Mouse (Mus musculus): ENCODE measurements at regions not wholly inside any gene's neighbourhood (a gene's known extent, or its start where the extent isn't known, plus 50 kb on each side); places are given as distances from the start of the nearest gene placed in this dataset.

GRCm38 (mm10) chr1:35927049-35927415 is 141.2 kb upstream of the Hs6st1 start:
- Histone ChIP-seq H3K9me3 (ENCODE audit: control insufficient read depth, insufficient read depth, low read depth, low read length) (no peaks in the 10 kb centered on the region), H3K9ac (ENCODE audit: insufficient read depth, low read depth, low read length, poor library complexity, severe bottlenecking) (no peak overlapping the region), H3K4me3 (ENCODE audit: insufficient read depth in 1 of 2, low read depth in 1 of 2, low read length in 2 of 2, poor library complexity in 1 of 2, severe bottlenecking in 1 of 2) (no peak overlapping the region), H3K27ac (ENCODE audit: insufficient read depth, low read depth, low read length, poor library complexity, severe bottlenecking) (no peak overlapping the region), H3K36me3 (ENCODE audit: control insufficient read depth, insufficient read depth, low read length, poor library complexity, severe bottlenecking) (no peaks in the 10 kb centered on the region), H3K4me1 (ENCODE audit: control insufficient read depth in 2 of 2, insufficient read depth in 2 of 2, low read length in 2 of 2, poor library complexity in 1 of 2) (peaks cover 0 to 3% of the 10 kb centered on the region in 2 experiments; a peak in 2 of 4 replicates)
- DNase-seq (ENCODE audit: low read depth, low spot score) = no peak
- in situ Hi-C loops (cut with MboI; ENCODE audit: low sequenced_read_pairs in 2 of 2, unreplicated experiment in 2 of 2) = no loop called here
- TF ChIP-seq MAFK (IDR thresholded peaks at IDR 0.05; ENCODE audit: insufficient read depth, low read depth, low read length) (no peak), HCFC1 (IDR thresholded peaks at IDR 0.05; ENCODE audit: borderline replicate concordance, insufficient read depth, low read length) (no peak), CHD2 (IDR thresholded peaks at IDR 0.05; ENCODE audit: low read depth, low read length) (no peak), ZC3H11A (IDR thresholded peaks at IDR 0.05; ENCODE audit: borderline replicate concordance, low read depth, low read length) (no peak), ZNF384 (IDR thresholded peaks at IDR 0.05; ENCODE audit: low read depth, low read length) (no peak)

DNA sequence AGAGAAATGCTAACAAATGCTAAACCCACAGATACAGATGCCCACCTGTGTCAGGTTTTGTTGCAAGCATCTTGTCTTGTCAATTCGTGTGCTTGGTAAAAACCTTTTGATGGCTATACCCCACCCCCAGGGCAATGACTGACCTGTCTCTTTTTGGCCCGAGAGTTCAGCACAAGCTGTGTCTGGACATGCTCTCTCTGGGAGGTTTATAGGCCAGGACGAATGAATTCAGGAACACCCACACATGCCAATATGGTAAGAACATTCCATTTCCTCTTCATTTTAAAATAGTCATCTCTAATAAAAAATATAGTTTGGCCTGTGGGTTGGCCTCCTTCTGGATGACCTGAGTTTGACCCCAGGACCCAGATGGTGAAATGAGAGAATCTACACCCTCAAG is 137.8 kb upstream of the Hs6st1 start:
- no peak for DNase-seq (ENCODE audit: low read depth, low spot score)
- H3K4me1 ChIP-seq (ENCODE audit: control insufficient read depth in 2 of 2, insufficient read depth in 2 of 2, low read length in 2 of 2, poor library complexity in 1 of 2) = peaks cover 0 to 3% of the 10 kb centered on the region in 2 experiments; a peak in 2 of 4 replicates
- TF ChIP-seq HCFC1 (IDR thresholded peaks at IDR 0.05; ENCODE audit: borderline replicate concordance, insufficient read depth, low read length) (no peak), ZNF384 (IDR thresholded peaks at IDR 0.05; ENCODE audit: low read depth, low read length) (no peak), CHD2 (IDR thresholded peaks at IDR 0.05; ENCODE audit: low read depth, low read length) (no peak), ZC3H11A (IDR thresholded peaks at IDR 0.05; ENCODE audit: borderline replicate concordance, low read depth, low read length) (no peak), MAFK (IDR thresholded peaks at IDR 0.05; ENCODE audit: insufficient read depth, low read depth, low read length) (no peak)

DNA sequence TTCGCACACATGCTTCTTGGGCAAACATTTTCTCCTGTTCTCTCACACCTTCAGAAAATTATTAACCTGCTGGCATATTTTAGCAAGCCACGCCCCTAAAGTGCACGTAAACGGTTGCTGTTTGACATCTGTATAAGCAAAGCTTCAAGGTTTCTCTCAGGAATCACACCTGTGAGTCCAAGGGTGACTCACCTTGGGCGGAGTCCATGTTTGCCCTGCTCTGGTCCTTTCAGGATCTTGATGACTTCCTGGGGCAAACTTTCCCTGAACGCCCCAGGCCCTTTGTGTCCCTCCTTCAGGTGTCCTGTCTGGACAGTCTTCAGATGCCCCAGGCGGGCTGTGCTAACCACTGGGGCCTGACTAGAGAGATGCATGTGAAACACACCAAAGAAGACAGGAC is 137.1 kb upstream of the Hs6st1 start:
- TF ChIP-seq MAFK (IDR thresholded peaks at IDR 0.05; ENCODE audit: insufficient read depth, low read depth, low read length) (no peak), ZNF384 (IDR thresholded peaks at IDR 0.05; ENCODE audit: low read depth, low read length) (no peak), ZC3H11A (IDR thresholded peaks at IDR 0.05; ENCODE audit: borderline replicate concordance, low read depth, low read length) (no peak), CHD2 (IDR thresholded peaks at IDR 0.05; ENCODE audit: low read depth, low read length) (no peak), HCFC1 (IDR thresholded peaks at IDR 0.05; ENCODE audit: borderline replicate concordance, insufficient read depth, low read length) (no peak)
- H3K4me1 ChIP-seq (ENCODE audit: control insufficient read depth in 2 of 2, insufficient read depth in 2 of 2, low read length in 2 of 2, poor library complexity in 1 of 2) = peaks cover 0 to 3% of the 10 kb centered on the region in 2 experiments; a peak in 2 of 4 replicates
- H3K27ac ChIP-seq (ENCODE audit: insufficient read depth, low read depth, low read length, poor library complexity, severe bottlenecking) = no peak overlapping the region
- no peaks in the 10 kb centered on the region for H3K36me3 ChIP-seq (ENCODE audit: control insufficient read depth, insufficient read depth, low read length, poor library complexity, severe bottlenecking)
- H3K9me3 ChIP-seq (ENCODE audit: control insufficient read depth, insufficient read depth, low read depth, low read length) = no peaks in the 10 kb centered on the region
- no peak overlapping the region for H3K4me3 ChIP-seq (ENCODE audit: insufficient read depth in 1 of 2, low read depth in 1 of 2, low read length in 2 of 2, poor library complexity in 1 of 2, severe bottlenecking in 1 of 2)
- in situ Hi-C loops (cut with MboI; ENCODE audit: low sequenced_read_pairs in 2 of 2, unreplicated experiment in 2 of 2) = no loop called here
- DNase-seq (ENCODE audit: low read depth, low spot score) = no peak
- no peak overlapping the region for H3K9ac ChIP-seq (ENCODE audit: insufficient read depth, low read depth, low read length, poor library complexity, severe bottlenecking)

More for the DNA sequence above, 137.8 kb upstream of the Hs6st1 start:
- Histone ChIP-seq H3K36me3 (ENCODE audit: control insufficient read depth, insufficient read depth, low read length, poor library complexity, severe bottlenecking) (no peaks in the 10 kb centered on the region), H3K27ac (ENCODE audit: insufficient read depth, low read depth, low read length, poor library complexity, severe bottlenecking) (no peak overlapping the region), H3K9ac (ENCODE audit: insufficient read depth, low read depth, low read length, poor library complexity, severe bottlenecking) (no peak overlapping the region), H3K4me3 (ENCODE audit: insufficient read depth in 1 of 2, low read depth in 1 of 2, low read length in 2 of 2, poor library complexity in 1 of 2, severe bottlenecking in 1 of 2) (no peak overlapping the region), H3K9me3 (ENCODE audit: control insufficient read depth, insufficient read depth, low read depth, low read length) (no peaks in the 10 kb centered on the region)
- in situ Hi-C loops (cut with MboI; ENCODE audit: low sequenced_read_pairs in 2 of 2, unreplicated experiment in 2 of 2) = no loop called here

GRCm38 (mm10) chr1:35933511-35933910 is 134.7 kb upstream of the Hs6st1 start:
- H3K4me1 ChIP-seq (ENCODE audit: control insufficient read depth in 2 of 2, insufficient read depth in 2 of 2, low read length in 2 of 2, poor library complexity in 1 of 2) = peaks cover 0 to 3% of the 10 kb centered on the region in 2 experiments; a peak in 2 of 4 replicates
- H3K9me3 ChIP-seq (ENCODE audit: control insufficient read depth, insufficient read depth, low read depth, low read length) = no peaks in the 10 kb centered on the region
- DNase-seq (ENCODE audit: low read depth, low spot score) = no peak
- H3K9ac ChIP-seq (ENCODE audit: insufficient read depth, low read depth, low read length, poor library complexity, severe bottlenecking) = no peak overlapping the region
- H3K27ac ChIP-seq (ENCODE audit: insufficient read depth, low read depth, low read length, poor library complexity, severe bottlenecking) = no peak overlapping the region
- in situ Hi-C loops (cut with MboI; ENCODE audit: low sequenced_read_pairs in 2 of 2, unreplicated experiment in 2 of 2) = no loop called here
- no peak overlapping the region for H3K4me3 ChIP-seq (ENCODE audit: insufficient read depth in 1 of 2, low read depth in 1 of 2, low read length in 2 of 2, poor library complexity in 1 of 2, severe bottlenecking in 1 of 2)
- H3K36me3 ChIP-seq (ENCODE audit: control insufficient read depth, insufficient read depth, low read length, poor library complexity, severe bottlenecking) = no peaks in the 10 kb centered on the region
- TF ChIP-seq ZNF384 (IDR thresholded peaks at IDR 0.05; ENCODE audit: low read depth, low read length) (no peak), MAFK (IDR thresholded peaks at IDR 0.05; ENCODE audit: insufficient read depth, low read depth, low read length) (no peak), CHD2 (IDR thresholded peaks at IDR 0.05; ENCODE audit: low read depth, low read length) (no peak), ZC3H11A (IDR thresholded peaks at IDR 0.05; ENCODE audit: borderline replicate concordance, low read depth, low read length) (no peak), HCFC1 (IDR thresholded peaks at IDR 0.05; ENCODE audit: borderline replicate concordance, insufficient read depth, low read length) (no peak)
